Mouse (Mus musculus) limb, embryonic 10.5 days (tissue): ENCODE measurements around the gene Galm. TPM values are rescaled to one million over a fixed set of nuclear protein-coding genes. Genes with fewer than 3 reads are reported as not detected.

Experiments used
- DNase-seq: peaks from one replicate; pipeline ENCODE4 v3.0.0-alpha.2; 2017; ENCODE audit warnings: low spot score
- H3K27ac ChIP-seq: fragments of 300-500 bp; sonication (generic); 2 replicates; pipeline ENCODE4 v1.5.1; 2016; ENCODE audit warnings: mild to moderate bottlenecking
- H3K27me3 ChIP-seq: fragments of 300-500 bp; sonication (generic); 2 replicates; pipeline ENCODE4 v1.6.1; 2016; ENCODE audit warnings: low read depth, mild to moderate bottlenecking; ENCODE audit not compliant: poor library complexity, severe bottlenecking
- H3K36me3 ChIP-seq: fragments of 300-500 bp; sonication (generic); 2 replicates; pipeline ENCODE4 v1.6.1; 2016; ENCODE audit warnings: mild to moderate bottlenecking, moderate library complexity
- H3K4me1 ChIP-seq: fragments of 300-500 bp; sonication (generic); 2 replicates; pipeline ENCODE4 v1.6.1; 2016
- H3K4me3 ChIP-seq: fragments of 300-500 bp; sonication (generic); 2 replicates; pipeline ENCODE4 v1.5.1; 2016; ENCODE audit warnings: mild to moderate bottlenecking, moderate library complexity
- H3K9me3 ChIP-seq: fragments of 300-500 bp; sonication (generic); replicated peaks from 2 replicates; pipeline ENCODE4 v1.6.1; 2016; ENCODE audit warnings: mild to moderate bottlenecking
- WGBS: fragments of 180-500 bp; shearing (Covaris S2); methylation state at CpG from one replicate; pipeline ENCODE4 v1.1.7; 2016; 5-methylcytosine and 5-hydroxymethylcytosine counted together
- polyA plus RNA-seq: library from polyadenylated mRNA; unstranded; fragments of >200 nt; fragmentation: Nextera tagmentation; extraction: Ambion mirVana; gene quantifications from 2 replicates; pipeline ENCODE4 v1.2.1, GENCODE M21; 2016

Gene Galm
- polyA plus RNA-seq, 1 experiment from 2014 or later = 12.8 TPM

DNA sequence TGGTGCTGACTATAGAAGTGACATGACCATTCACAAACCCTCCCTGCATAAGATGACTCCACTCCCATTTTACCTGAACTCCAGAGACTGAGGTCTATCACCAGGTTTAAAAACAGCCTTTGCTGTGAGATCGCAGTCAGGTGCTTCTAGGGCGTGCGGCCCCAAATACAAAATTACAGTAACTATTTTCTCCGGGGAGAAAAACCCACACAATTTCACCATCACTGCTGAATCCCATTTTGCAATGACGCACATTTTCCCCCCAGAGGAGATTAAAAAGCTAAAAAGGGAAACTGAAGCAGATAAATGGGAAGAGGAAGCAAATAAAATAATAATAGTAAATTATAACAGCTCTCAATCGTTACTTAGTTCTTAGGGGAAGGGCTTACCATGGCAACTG, 27.4 kb upstream of the Galm start:
- no peak overlapping the region for H3K4me3 ChIP-seq
- 89% methylated on average over 6 of the region's 6 CpGs for WGBS
- H3K27me3 ChIP-seq = no peaks in the 10 kb centered on the region

DNA sequence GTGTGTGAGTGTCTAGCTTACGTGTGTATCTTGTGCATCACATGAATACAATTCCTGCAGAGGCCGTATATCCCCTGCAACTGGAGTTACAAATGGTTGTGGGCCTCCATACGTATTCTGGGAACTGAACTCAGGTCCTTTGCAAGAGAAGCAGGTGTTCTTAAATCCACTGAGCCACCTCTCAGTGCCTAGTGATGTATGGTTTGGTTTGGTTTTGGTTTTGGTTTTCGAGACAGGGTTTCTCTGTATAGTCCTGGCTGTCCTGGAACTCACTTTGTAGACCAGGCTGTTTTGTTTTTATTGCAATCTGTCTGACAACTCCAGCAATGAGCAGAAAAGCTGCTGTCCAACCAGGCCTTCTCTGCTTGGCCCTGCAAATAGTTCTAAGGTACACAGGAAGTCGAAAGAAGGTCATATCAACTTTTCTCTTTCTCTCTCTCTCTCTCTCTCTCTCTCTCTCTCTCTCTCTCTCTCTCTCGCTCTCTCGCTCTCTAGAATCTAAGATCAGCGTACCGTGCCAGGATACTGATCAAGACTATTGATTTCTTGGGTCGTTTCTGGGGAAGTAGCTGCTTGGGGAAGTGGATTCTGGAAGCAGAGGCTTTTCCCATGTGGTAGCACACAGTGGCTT, 21.8 kb upstream of the Galm start:
- Histone ChIP-seq H3K9me3 (no peaks in the 10 kb centered on the region), H3K4me3 (no peak overlapping the region), H3K27me3 (no peaks in the 10 kb centered on the region), H3K27ac (no peak overlapping the region), H3K4me1 (no peaks in the 10 kb centered on the region), H3K36me3 (no peaks in the 10 kb centered on the region)
- no peak for DNase-seq
- WGBS = 84% methylated on average over 10 of the region's 10 CpGs

More for the DNA sequence above, 27.4 kb upstream of the Galm start:
- Histone ChIP-seq H3K36me3 (no peaks in the 10 kb centered on the region), H3K4me1 (peaks cover 14% of the 10 kb centered on the region), H3K9me3 (no peaks in the 10 kb centered on the region), H3K27ac (no peak overlapping the region)
- DNase-seq = no peak

DNA sequence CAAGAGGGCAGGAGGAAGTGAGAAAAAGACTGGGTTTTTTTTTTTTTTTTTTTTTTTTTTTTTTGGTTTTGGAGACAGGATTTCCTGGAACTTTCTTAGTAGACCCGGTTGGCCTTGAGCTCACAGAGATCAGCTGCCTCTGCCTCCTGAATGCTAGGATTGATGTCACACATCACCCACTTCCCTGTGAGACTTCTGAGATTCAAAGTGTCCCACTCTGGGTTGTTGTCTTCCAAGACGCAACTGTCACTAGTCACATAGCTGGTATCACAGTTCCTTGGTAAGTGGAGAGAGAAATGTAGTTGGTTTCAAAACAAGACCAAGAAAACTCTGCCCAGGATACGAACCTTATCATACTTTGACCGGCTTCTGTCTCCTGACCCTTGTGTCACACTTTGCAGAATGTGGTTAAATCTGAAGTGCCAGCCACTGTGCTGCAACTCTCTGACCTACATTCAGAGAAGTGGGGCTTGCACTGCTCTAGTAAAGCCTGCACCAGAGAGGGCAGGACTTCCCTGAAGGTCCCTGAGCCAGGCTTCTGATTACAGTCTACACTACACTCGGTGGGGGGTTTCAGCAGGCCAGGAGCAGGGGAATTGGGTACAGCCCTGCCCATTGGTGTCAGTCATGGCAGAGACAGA, 14.5 kb upstream of the Galm start:
- H3K36me3 ChIP-seq = no peaks in the 10 kb centered on the region
- no peak overlapping the region for H3K27ac ChIP-seq
- H3K27me3 ChIP-seq = no peaks in the 10 kb centered on the region
- WGBS = 80% methylated on average over 5 of the region's 5 CpGs
- no peaks in the 10 kb centered on the region for H3K9me3 ChIP-seq
- H3K4me1 ChIP-seq = no peaks in the 10 kb centered on the region
- no peak overlapping the region for H3K4me3 ChIP-seq
- no peak for DNase-seq

DNA sequence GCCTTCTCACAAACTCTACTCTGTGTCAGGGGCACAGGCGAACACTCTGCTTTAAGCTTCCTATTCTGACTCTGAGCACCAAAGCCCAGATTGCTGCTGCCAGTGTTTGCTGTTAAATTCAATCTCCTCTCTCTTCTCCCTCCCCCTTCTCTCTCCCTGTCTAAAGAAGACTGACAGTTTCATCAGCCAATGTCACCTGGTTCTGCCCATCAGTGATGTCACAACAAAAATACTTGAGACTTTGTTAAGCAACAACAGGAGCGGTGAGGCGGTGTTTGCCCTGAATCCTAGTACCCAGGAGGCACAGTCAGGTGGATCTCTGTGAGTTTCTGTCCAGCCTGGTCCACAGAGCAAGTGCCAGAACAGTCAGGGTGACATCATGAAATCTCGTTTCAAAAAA, 13.8 kb upstream of the Galm start:
- Histone ChIP-seq H3K27ac (no peak overlapping the region), H3K27me3 (no peaks in the 10 kb centered on the region), H3K9me3 (no peaks in the 10 kb centered on the region), H3K36me3 (no peaks in the 10 kb centered on the region), H3K4me3 (no peak overlapping the region), H3K4me1 (no peaks in the 10 kb centered on the region)
- DNase-seq = no peak
- WGBS = 90% methylated on average over 4 of the region's 4 CpGs

DNA sequence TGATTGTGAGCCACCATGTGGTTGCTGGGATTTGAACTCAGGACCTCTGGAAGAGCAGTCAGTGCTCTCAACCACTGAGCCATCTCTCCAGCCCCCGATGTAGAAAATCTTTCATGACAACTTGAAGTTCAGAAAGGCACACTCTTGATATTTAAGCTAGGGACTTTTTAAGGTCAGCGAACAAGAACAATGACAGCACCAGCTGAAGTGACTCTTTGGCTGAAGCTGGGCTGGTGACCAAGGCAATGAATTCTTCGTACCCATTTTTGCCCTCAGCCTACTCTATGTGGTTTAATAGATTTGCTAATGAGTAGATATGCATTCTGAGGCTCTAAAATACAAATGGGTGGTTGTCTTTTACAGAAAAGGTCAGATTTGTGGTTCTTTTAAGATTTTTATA, 6.9 kb upstream of the Galm start:
- Histone ChIP-seq H3K27ac (no peak overlapping the region), H3K4me3 (no peak overlapping the region), H3K27me3 (no peaks in the 10 kb centered on the region), H3K36me3 (no peaks in the 10 kb centered on the region), H3K9me3 (no peaks in the 10 kb centered on the region), H3K4me1 (no peaks in the 10 kb centered on the region)
- DNase-seq = no peak
- 94% methylated on average over 3 of the region's 3 CpGs for WGBS

DNA sequence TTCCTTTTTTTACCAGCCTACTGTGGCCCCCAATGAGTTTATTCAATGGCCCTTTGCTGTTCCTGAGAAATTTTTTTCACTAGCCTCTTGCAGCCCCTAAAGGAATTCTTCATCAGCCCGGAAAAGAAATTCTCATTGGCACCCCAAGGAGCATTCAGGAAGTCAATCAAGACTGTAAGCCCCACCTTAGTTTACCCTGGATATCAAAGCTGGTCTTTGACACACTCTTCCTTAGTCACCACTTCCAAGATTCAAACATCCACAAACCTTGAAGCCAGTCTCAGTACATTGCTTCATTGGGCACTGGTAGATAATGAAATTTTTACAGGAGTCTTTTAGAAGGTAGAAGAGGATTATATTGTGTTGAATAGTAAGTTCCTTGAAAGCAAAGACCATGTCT, 5.4 kb upstream of the Galm start:
- Histone ChIP-seq H3K9me3 (no peaks in the 10 kb centered on the region), H3K36me3 (no peaks in the 10 kb centered on the region), H3K27me3 (no peaks in the 10 kb centered on the region), H3K4me1 (0 out of 2 replicates have a peak, but pooled peaks cover 1% of the 10 kb centered on the region), H3K4me3 (no peak overlapping the region), H3K27ac (no peak overlapping the region)
- 83% methylated on average over 1 of the region's 1 CpGs for WGBS
- no peak for DNase-seq

DNA sequence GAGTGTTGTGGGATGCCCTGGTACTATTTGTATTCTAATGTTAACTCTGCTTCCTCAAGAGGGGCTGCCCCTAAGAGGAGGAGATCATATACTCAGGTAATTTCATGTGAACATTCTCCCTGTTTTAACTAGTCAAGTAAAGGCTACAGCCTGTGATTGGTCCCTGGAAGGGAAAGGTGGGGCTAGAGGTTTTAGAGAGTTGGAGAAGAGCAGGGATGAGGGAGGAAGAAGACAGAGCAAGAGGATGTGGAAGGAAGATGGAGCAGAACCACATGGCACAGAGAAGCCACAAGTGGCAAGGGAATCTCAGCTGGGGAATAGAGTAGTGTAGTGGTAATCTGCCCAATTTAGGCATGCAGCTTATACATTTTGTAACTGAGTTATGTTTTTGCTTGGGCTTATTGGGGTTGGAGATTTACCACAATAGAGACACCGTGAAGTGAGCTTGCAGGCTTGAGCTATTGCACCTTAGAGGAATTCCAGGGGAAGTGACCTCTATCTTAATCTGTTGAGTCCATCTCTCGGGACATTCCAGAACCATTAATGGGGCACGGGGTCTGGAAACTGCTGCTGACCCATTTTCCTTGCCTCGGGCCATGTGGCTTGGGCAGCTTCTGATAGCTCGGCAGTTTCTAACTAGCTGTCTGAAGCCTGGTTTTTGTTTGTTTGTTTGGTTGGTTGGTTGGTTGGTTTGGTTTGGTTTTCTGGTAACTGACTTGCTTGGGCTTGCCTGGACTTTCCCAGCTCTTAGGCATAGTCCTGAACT, 2.1 kb upstream of the Galm start:
- no peaks in the 10 kb centered on the region for H3K27me3 ChIP-seq
- WGBS = 87% methylated on average over 5 of the region's 5 CpGs
- H3K9me3 ChIP-seq = no peaks in the 10 kb centered on the region

DNA sequence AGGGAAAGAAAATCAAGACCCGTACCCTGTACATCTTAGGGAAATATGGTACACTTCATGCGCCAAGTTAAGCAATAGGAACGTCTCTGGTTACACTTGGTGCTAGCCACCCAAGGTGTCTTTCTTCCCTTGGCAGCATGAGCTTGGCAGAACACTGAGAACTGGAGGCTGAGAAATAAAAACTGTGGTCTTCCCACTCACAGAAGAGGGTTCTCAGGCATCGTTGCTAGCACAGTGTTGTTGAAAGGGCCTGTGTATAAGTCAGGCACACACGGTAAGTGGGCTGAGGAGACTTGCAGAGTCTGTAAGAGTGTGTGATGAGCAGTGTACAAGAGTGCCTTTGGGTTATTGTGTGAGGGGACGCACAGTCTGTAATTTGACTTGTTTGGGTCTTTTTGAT, 1.1 kb upstream of the Galm start:
- Histone ChIP-seq H3K27me3 (no peaks in the 10 kb centered on the region), H3K27ac (no peak overlapping the region), H3K4me1 (peaks cover 11% of the 10 kb centered on the region), H3K4me3 (no peak overlapping the region), H3K9me3 (no peaks in the 10 kb centered on the region), H3K36me3 (no peaks in the 10 kb centered on the region)
- 91% methylated on average over 6 of the region's 6 CpGs for WGBS
- DNase-seq = no peak

More for the DNA sequence above, 2.1 kb upstream of the Galm start:
- no peak for DNase-seq
- H3K36me3 ChIP-seq = no peaks in the 10 kb centered on the region
- H3K4me3 ChIP-seq = no peak overlapping the region
- H3K27ac ChIP-seq = no peak overlapping the region
- H3K4me1 ChIP-seq = peaks cover 11% of the 10 kb centered on the region

DNA sequence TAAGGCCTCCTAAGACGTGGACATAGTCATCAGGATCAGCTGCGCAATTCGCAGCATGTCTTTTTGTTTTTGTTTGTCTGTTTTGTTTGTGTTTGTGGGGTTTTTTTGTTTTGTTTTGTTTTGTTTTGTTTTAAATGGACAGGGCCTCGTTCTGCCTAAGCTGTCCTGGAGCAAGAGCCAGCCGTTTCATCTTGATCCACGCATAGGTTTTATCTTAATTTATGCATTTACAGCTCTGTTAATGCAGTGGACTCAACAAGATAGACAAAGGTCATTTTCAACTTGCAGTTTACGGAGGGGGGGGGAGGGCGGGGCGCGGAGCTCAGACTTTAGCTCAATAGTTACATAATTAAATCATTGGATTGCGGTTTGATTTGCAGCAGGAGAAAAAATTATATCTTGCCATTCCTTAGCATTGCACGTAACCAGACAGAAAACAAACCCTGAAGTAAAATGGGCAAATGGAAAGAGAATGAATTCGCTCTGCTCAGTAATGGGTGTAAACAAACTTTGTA, 1.3 kb downstream of the Galm start:
- DNase-seq = no peak
- H3K27ac ChIP-seq = no peak overlapping the region
- H3K4me3 ChIP-seq = 0 out of 2 replicates have a peak overlapping the region, but pooled peaks have one; percentile 65
- peaks cover 11% of the 10 kb centered on the region for H3K4me1 ChIP-seq
- no peaks in the 10 kb centered on the region for H3K9me3 ChIP-seq
- H3K27me3 ChIP-seq = no peaks in the 10 kb centered on the region
- 88% methylated on average over 13 of the region's 13 CpGs for WGBS
- H3K36me3 ChIP-seq = no peaks in the 10 kb centered on the region

DNA sequence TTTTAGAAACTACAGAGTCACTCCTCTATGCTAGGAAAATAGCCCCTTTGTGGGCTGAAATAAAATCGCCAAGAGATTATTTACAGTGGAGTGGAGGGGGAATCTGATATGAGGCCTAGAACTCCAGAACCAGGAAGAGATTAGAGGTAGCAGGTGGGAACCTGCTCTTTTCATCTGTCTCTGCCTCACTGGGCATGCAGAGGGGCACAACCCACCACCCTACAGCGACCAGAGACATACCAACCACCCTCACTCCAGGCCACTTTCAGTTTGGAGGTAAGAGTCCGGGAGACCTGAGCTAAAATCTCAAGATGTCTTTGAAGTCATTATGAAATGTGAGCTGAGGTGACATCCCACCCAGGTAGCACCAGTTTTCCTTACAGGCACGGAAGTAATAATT, 2.1 kb downstream of the Galm start:
- no peak for DNase-seq
- WGBS = 86% methylated on average over 4 of the region's 4 CpGs
- Histone ChIP-seq H3K36me3 (no peaks in the 10 kb centered on the region), H3K9me3 (no peaks in the 10 kb centered on the region), H3K27ac (no peak overlapping the region), H3K4me3 (no peak overlapping the region), H3K27me3 (no peaks in the 10 kb centered on the region), H3K4me1 (peaks cover 11% of the 10 kb centered on the region)

DNA sequence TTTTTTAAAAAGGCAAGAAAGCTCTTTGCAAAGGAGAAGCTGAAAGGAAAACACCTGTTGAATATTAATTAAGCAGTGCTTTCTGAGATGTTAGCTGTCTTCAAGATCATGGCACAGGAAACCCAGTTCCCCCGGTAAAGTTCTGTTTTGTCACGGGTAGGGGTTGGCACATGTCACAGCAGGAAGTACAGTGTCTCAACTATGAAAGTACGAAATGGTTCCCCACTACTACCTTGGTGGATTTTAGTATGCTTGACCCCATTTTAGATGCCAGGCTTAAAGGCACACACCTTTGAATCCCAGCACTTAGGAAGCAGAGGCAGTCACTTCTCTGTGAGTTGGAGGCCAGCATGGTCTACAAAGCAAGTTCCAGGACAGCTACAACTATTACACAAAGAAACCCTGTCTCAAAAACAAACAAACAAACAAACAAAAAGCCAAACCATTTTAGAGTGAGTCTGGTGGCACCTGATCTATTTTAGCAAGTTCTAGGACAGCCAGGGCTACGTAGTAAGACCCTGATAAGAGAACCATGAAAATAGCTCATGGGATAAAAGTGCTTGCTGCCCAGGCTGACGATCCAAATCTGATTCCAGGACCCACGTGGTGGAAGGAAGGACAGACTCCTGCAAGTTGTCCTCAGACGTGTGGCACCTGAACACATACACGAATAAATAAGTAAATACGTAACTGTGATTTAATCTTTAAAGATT, 3.6 kb downstream of the Galm start:
- Histone ChIP-seq H3K27ac (no peak overlapping the region), H3K27me3 (no peaks in the 10 kb centered on the region), H3K36me3 (no peaks in the 10 kb centered on the region), H3K9me3 (no peaks in the 10 kb centered on the region), H3K4me3 (no peak overlapping the region), H3K4me1 (peaks cover 11% of the 10 kb centered on the region)
- no peak for DNase-seq
- 88% methylated on average over 9 of the region's 9 CpGs for WGBS

DNA sequence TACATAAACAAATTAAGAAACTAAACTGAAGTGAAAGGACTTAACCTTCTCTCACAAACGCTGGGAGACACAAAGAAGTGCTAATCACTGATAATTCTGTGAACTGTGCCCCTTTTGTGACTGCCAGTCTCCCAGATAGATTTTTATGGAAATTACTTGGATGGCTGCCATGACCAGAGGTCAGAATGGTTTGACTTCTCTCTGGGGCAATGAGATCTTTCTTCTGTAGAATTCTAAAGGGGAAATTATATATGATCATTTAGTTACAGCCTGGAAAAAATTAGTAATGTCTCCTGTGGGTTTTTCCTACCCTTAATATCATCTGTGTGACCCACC, 4.1 kb downstream of the Galm start:
- Histone ChIP-seq H3K27me3 (no peaks in the 10 kb centered on the region), H3K9me3 (no peaks in the 10 kb centered on the region), H3K27ac (no peak overlapping the region), H3K4me3 (no peak overlapping the region), H3K36me3 (no peaks in the 10 kb centered on the region), H3K4me1 (peaks cover 11% of the 10 kb centered on the region)
- 84% methylated on average over 1 of the region's 1 CpGs for WGBS
- no peak for DNase-seq

DNA sequence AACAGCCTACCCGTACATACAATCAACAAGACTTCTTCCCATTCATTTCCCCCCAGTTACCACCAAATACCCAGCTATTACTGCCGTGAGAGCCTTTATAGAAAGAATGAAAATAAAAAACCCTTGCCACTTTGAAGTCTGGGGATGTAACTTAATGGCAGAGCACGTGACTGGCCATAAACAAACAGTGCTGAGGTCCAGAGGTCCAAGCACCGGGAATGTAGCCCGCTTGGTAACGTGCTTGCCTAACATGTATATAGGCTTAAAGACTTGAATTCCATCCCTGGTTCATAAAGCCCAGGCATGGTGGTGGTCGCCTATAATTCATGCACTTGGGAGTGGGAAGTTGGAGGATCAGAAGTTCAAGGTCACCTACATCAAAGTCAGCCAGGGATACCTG, 4.6 kb downstream of the Galm start:
- Histone ChIP-seq H3K27ac (no peak overlapping the region), H3K9me3 (no peaks in the 10 kb centered on the region), H3K27me3 (no peaks in the 10 kb centered on the region), H3K4me1 (peaks cover 10% of the 10 kb centered on the region), H3K4me3 (no peak overlapping the region), H3K36me3 (no peaks in the 10 kb centered on the region)
- 81% methylated on average over 7 of the region's 7 CpGs for WGBS
- DNase-seq = no peak
